Mouse (Mus musculus) urinary bladder, postnatal 25 days (tissue): Measurements from ENCODE around the gene Cc2d2b.

Experiments
- DNase-seq: peaks from one replicate; pipeline ENCODE4 v3.0.0; 2022; ENCODE audit warnings: low spot score

The Cc2d2b gene

DNA sequence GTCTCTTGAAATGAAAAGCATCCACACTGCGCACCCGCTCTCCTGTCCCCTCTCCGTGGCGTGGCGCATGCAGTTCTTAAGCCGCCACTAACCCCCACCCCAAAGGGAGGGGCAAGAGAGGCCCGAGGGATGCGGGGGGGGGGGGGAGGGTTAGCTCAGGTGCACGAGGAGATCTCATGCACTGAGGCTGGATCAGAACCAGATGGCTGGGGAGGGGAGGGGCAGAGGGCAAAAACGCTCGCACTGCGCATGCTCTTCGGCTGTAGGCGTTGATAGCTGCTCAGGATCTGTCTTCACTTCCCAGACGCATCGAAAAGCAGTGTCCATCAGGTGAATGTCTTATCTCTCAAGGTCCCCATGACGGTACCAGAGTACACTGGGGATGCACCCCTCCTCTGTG is at the start of gene Cc2d2b:
Cc2d2b (plus strand) TSS at position 195 of the 400 bp plus-strand sequence.
- DNase-seq = no peak

DNA sequence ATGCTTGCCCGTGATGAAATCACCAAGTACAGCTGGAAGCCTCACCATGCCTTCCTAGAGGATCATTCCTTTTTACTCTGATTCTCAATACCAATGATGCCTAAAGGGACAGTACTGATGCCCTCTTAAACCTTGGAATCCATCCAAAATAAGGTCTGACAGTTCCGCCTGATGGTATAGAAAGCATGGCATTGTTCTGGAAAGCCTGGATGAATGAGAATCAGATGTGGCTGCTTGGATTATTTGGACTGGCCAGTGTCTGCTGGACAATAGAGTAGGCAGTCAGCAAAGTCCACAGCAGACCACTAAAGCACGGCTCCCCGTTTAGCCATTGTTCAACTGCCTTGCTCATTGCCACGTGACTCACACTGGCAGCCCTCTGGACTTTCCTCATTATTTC is 48.7 kb upstream of the Cc2d2b start:
- no peak for DNase-seq

DNA sequence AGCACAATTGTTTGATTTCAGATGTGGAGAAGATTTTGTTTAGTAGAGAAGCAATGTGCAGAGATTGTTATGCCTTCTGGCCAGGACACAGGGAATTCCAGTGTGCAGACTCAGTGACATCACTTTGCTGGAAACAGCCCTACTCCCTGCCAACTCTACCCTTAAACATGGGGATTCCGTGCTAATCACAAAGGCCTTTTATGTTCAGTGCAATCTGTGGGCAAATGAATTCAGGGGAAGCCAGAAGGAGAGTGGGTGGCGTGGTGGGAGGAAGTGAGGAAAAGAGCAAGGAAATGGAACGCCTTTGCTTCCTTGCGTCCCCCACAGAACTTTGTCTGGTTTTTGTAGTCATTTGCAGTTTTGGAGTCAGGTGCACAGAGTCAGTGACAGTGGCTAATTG is 46.1 kb upstream of the Cc2d2b start:
- no peak for DNase-seq

DNA sequence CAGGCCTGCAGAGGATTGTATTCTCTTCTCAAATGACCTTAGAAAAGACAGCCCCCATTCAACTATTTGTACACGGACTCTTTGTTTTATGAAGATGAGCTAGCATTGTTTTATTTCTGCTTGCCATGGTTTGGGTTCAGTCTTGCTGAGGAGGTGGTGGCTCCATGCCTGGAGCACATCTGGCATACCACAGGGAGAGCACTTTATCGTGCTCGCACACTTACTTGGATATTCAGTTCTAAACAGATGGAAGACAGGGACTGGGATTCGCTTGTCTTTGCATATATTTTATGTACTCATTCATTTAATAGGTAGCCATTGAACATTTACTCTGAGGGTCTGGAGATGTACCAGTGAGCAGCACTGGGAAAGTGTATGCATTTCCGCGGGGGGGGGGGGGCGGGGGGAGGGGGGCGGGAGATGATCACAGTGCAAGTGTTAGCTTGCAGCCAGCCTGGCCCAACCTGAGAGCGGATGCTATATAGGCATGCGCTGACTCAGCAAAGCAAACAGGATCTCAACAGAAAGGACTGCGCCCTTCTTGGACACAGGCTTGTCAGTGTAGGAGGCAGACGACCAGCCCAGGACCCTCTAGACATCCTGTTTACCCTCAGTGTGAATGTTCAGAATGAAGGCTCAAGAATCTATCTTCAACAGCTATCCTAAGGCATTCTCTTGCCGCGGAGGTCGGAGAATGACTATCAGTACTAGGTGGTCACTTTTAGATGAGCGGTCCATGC is 35.5 kb upstream of the Cc2d2b start:
- no peak for DNase-seq

DNA sequence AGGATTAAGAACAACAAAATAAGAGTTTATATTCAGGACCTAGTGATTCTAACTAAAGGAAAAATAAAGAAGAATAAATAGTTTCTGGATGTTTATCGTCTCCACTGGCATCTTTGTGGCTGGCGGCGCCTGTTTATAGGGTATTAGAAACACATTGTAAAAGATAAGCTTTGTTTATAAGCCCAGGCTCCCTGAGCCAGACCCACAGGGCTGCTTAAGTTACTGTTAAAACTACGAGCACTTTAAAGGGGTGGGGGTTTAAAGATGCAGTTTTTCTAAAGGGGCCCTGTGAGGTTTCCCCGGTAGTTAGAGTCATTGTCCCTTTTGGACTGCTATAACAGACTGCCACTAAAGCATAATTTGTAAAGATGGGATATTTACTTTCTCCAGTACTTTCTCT is 33.9 kb upstream of the Cc2d2b start:
- no peak for DNase-seq

DNA sequence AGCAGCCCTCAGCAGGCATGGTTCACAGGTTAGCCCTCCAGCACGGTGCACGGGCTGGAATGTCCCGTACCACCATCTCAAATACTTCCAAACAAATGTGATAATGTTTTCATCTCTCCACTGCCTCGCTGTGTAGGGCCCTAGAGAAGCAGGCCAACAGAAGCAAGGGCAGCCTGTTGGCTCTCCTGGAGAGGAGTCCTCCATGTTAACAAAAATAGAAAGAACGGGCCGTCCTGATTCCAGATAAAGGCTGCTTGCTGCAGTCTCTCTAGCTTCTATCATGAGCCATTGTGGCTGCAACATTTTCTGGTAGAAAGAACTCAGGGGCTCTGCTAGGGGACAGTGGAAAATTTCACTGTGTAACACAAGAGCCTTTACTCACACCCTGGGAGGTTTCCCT is 31.6 kb upstream of the Cc2d2b start:
- DNase-seq = no peak

DNA sequence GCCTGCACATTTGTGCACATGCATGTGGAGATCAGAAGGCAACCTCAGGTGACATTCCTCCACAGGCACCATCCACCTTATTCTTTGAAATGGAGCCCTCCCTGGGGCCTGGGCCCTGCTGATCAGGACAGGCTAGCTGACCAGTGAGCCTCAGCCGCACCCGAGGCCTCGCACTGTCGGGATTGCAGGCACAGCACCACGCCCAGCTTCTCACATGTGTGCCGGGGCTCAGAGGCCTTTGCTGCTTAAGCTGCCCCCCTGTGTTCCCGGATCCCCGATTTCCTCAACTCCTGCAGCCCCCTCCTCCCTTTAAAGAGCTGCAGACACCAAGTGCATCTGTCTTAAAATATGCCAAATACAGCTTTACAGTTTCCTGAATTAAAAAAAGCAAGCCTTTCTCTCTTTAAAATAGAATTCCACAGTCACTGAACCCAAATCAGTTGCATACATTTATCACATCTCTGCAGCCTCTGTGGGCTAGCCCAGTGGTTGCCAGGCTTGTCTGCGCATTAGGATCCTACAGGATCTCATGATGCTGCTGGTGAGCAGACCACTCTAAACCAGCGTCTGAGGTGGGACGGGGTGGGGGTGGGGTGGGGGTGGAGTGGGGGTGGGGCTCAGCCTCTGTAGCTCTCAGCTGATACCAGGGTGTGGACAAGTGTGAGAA is 29.0 kb upstream of the Cc2d2b start:
- no peak for DNase-seq

DNA sequence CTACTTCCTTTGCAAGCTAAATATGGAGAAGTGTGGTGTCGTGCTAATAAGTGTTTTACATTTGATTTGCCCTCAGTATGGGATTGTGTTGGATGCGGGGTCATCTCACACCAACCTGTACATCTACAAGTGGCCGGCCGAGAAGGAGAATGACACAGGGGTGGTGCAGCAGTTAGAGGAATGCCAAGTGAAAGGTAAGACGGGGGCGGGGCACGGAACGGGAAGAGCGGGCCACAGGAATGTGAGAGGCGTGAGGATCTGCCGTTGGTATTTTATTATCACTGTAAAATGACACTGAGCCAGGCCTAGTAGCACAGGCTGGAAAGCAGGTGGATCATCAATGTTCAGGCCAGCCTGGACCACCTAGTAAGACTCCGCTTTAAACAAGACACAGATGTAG is 28.2 kb upstream of the Cc2d2b start:
- DNase-seq = no peak

DNA sequence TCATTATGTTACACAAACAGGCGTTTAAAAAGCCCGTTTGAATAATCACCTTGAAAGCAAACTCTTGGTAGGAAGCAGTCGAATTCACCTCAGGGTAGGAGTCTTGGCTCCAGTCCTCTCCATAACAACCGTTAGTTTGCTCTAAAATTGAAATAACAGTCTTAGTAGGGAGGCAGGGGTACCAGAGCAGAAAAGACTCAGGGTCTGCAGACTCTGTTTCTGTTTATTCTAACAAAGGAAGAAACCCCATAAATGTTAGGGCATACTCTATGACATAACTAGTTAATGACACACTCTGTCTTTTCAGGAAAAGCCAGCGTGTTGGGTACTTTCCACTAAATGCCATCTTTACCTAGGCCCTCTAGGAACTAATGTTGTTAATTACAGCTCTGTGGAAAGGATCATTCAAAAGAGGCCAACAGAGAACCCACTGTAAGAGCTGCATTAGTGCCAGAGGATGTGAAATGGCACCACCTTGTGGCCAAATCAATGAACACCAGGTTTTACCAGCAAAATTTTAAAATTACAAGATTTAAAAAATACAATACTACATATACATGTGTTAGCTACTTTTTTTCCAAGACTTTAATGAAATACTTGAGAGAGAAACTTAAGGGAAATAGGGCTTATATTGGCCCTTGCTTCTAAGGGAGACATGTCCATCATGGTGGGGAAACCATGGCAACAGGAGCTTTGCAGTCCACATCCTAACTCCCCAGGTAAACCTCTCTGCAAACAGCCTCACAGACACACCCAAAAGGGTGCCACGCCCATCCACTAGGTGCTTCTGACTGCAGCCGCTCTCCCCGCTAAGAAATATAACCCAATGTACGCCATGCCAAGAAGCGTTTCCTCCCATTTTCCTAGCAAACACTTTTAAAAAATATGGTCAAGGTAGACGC is 26.2 kb upstream of the Cc2d2b start:
- peak; percentile 46 for DNase-seq

DNA sequence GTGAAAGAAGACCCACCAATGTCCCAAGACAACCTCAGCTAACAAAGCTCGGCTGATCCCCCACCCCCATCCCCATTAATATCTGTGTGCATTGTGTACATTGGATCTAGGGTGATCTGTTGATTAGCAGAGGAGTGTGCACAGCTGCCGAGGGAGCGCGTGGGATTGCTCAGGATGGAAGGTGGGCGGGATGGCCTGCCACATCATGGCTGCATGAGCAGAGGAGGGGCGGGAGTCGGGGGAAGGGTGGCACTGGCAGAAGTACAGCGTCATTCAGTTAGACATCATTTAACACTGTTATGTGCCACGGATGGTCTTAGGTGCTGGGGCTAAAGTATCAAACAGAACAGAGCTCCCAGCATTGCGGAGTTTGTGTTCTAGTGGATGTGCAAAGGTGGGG is 25.0 kb upstream of the Cc2d2b start:
- DNase-seq = no peak

DNA sequence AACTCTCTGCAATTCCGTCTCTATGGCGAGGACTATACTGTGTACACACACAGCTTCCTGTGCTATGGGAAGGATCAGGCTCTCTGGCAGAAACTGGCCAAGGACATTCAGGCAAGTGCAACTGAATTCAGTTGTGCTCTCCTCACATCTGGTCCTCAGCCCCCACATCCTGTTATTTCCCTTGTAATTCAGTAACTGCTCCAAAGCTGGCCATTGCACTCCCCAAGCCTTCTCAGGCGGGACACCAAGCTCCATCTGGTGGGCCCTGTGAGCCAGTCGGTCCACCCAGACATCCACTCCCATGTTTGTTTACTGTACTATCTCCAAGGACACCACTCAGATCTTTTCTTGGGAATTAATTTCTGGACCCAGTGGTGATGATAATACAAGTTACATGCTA is 22.4 kb upstream of the Cc2d2b start:
- no peak for DNase-seq

DNA sequence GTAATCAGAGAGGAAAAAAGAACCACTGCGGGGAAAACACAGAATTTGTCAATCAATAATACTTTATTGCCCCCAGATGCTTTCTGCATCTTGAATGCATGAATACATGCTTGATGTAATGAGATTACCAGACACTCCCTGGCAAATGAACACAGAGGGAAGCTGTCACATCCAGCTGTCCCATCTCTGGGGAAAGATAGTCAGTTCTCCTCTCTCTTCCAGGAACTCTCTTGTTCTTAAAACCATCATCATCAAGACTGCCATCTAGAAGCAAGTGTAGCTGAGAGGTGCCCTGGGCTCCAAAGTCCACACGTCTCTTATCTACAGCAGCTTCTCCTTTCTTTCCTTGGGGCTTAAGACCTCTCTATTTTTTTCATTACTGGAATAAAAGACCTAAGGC is 21.9 kb upstream of the Cc2d2b start:
- DNase-seq = no peak

DNA sequence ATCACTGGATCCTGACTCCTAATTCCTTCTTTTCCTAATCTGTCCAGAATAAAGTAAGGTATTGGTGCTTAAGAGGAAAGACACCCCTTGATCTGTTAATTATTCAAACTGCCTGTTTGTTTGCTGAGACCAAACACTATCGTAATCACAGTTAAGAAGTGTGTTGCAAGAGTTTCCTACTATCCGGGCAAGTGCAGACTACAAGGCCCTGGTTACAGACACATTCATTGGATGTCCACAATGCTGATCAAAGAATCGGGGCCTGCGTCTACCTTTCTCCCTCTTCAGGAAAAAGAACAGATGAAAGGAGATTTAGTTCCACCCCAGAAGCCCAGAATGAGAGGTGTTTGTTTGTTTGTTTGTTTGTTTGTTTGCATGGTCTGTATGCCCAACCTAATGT is 20.3 kb upstream of the Cc2d2b start:
- DNase-seq = no peak

DNA sequence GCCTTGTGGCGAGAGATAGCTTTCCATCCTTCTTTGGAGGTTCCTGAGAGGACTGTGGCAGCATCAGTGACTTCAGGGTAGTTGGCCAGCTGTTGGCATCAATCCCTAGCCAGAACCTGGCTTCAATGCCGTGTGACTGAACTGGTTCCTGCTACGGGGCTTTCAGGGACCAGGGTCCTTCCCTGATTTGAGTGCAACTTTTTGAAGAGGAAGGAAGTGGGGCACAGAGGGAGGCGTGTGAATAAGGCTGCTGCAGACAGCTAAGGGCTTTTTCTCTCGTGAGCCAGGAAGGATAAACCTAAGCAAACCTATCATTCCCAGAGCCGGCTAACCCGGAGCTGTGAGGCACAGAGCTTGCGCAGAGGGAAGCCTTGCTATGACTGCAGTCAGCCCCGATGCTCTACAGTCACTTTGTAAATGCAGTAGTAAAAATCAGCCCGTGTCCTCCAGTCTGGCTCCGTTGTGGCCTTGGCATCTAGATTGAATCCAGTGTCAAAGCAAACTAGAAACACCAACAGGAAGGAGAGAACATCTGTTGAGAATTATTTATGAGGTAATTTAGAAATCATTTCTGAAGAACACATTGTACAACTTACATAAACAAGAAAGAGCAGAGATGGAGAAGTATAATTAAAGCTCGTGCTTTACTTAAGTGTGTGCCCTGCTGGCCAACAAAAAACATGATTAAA is 19.7 kb upstream of the Cc2d2b start:
- DNase-seq = no peak

DNA sequence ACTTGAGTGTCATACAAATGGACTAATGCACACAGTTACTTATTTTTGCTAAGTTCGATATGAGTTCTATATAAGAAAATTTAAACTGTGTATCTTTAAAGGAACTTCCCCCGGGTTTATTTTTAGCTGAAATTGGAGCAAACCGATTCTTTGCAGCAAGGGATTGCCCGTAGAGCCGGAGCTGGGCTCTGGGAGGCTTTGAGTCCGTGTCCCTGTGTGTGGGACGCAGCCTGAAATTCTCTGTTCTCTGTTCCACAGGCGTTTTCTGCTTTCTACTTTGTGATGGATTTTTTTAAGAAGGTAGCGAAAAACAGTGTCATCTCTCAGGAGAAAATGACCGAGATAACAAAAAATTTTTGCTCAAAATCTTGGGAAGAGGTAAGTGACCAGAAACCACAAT is 15.1 kb upstream of the Cc2d2b start:
- DNase-seq = no peak

DNA sequence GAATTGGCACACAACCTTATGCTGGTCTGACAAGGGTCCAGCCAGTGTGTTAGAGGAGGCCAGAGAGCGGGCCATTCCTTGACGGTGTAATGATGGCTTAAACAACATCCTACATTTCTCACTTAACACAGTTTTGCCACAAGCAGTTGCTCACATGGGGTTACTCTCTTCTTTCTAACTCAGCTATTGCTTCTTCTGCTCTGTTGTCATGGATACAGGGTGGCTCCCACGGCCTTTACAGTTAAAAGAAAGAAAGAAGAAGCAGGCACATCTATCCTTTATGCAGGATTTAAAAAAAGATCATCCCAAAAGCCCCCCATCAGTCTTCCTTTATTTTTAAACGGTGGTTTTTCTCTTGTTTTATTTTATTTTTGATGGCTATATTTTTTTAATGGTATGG is 14.7 kb upstream of the Cc2d2b start:
- no peak for DNase-seq

DNA sequence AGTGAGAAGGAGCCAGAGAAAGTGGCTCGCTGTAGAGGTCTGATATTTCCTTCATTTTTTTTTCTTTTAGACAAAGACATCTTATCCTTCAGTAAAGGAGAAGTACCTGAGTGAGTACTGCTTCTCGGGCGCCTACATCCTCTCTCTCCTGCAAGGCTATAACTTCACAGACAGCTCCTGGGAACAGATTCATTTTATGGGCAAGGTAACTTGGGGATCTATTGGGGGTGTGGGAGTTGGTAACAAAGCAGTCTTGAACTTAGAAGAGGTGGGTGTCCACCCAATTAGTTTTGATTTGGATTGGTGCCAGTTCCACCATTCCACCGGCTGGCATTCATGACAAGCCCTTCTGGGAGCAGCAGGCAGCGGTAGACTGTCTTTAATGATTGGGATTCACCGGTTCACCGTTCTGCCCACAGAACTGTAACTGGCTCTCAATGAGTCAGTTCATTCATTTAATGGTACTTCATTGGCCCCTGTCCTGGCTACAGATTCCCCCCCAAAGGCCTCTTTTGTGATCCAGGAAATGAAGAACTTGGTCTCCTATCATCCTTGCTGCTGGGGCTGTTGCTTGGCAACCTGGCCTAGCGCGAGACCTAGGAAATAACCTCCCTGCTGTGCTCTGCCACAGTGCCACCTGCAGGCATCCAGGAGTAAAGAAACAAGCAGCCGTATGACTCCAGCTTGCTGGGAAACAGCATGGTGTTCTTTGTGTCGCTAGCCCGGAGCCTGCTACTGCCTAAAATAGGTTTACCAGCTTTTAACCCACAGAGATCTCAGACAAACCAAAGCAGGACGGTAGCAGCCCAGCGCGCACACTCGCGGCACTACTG is 11.7 kb upstream of the Cc2d2b start:
- DNase-seq = peak; percentile 43

DNA sequence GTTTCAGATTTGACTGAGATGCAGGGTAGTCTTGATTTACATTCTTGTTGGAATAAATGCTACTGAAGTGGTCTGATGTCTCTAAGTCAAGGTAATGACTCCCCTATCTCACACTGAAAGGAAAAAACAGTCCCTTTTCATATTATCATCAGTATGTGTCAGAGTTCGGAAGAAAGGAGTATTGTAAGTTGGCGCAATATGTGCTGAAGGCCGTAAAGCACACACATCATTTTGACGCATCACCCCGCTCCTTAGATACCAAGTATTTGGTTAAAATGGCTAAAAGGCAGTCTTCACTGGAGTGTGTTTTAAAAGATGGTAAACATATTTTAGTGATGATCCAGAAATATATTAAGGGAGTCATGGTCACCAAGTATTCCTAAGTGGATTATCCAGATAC is 10.9 kb upstream of the Cc2d2b start:
- DNase-seq = no peak

DNA sequence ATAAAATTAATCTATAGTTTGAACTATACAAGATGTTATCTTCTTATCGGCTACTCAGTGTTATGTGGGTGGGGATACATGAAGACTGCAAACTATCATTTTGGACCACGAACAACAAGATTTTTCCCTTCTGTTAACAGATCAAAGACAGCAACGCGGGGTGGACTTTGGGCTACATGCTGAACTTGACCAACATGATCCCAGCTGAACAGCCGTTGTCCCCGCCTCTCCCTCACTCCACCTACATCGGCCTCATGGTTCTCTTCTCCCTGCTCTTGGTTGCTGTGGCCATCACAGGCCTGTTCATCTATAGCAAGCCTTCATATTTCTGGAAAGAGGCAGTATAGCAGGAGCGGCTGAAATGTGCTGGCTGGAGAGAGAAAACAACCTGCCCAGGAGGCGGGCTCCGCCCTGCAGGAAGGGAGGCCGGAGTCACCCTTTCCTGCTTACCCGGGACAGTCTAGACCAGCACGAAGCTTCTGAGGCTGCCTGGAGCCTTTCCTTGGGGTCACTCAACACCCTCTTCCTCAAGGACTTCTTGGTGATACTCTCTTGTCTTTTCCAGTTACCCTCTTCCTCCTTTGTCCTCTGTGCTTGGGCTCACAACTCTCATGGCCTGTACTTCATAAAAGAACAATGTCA is 9.7 kb upstream of the Cc2d2b start:
- DNase-seq = no peak

DNA sequence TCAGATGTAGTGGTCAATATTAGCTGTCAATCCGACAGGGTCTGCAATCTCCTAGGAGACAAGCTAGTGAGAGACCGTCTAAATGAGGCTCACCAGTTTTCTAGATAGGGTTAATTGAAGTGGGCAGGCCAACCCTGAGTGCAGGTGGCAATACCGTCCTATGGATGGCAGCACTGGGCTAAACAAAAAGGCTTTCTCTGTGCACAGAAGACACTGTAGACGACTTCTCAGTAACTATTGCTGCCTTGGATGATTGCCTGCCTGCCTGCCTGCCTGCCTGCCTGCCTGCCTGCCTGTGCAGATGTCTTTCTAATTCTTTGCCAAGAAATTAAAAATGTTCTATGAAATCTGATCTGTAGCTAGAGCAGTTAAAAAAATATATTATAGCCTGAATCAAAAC is 1.9 kb upstream of the Cc2d2b start:
- no peak for DNase-seq

DNA sequence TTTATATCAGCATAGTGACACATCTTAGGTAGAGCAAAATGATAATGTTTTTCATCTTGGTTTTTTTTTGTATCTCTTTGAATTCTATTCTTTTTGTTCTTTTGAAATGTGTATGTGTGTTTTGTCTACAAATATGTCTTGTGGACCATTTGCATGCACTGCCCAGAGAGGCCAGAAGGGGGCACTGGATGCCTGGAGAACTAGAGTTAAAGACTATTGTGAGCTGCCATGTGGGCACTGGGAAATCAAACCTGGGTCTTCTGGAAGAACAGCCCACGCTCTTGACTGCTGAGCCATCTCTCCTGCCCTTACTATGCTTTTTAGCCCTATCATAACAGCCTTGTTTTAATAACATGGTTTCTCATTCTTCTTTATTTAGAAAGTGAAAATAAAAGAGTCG is 5.8 kb downstream of the Cc2d2b start:
- DNase-seq = peak; percentile 14
